Mouse (Mus musculus): ENCODE data around the gene Chaf1b. TPM values are rescaled to one million over a fixed set of nuclear protein-coding genes. Genes with fewer than 3 reads are reported as not detected.
A peak's percentile ranks its signal among the peaks of the same experiment; 100 is the strongest.

The Chaf1b gene
- polyA plus RNA-seq, 1 experiment from 2014 or later, result 16.4 TPM

GRCm38 (mm10) chr16:93934588-93934987, 50.9 kb downstream of the Chaf1b start:
- no peak overlapping the region for H3K9ac ChIP-seq
- H3K27me3 ChIP-seq, result peaks cover 40% of the 10 kb centered on the region
- peaks cover 4% of the 10 kb centered on the region; the same call in 1 of the 2 replicates for H3K4me1 ChIP-seq (replicated peaks)
- H3K4me2 ChIP-seq, result no peak overlapping the region
- H3K27ac ChIP-seq (replicated peaks), result no peak overlapping the region
- H3K36me3 ChIP-seq, result no peaks in the 10 kb centered on the region
- ATAC-seq (ENCODE audit: low read depth), result no peak
- no peaks in the 10 kb centered on the region for H3K9me3 ChIP-seq
- no peak overlapping the region for H3K4me3 ChIP-seq
- WGBS, result 17% methylated on average over 13 of the region's 13 CpGs

- no peak for ATAC-seq (ENCODE audit: low read depth)
- H3K9me3 ChIP-seq, result no peaks in the 10 kb centered on the region
- no peak overlapping the region for H3K4me3 ChIP-seq
- H3K9ac ChIP-seq, result no peak overlapping the region
- no peaks in the 10 kb centered on the region for H3K36me3 ChIP-seq
- 19% methylated on average over 7 of the region's 7 CpGs for WGBS
- peaks cover 40% of the 10 kb centered on the region for H3K27me3 ChIP-seq
- H3K27ac ChIP-seq (replicated peaks), result no peak overlapping the region
- H3K4me1 ChIP-seq (replicated peaks), result peaks cover 4% of the 10 kb centered on the region; the same call in 1 of the 2 replicates
- H3K4me2 ChIP-seq, result no peak overlapping the region
Observed at GRCm38 (mm10) chr16:93935009-93935408, 51.3 kb downstream of the Chaf1b start.

DNA sequence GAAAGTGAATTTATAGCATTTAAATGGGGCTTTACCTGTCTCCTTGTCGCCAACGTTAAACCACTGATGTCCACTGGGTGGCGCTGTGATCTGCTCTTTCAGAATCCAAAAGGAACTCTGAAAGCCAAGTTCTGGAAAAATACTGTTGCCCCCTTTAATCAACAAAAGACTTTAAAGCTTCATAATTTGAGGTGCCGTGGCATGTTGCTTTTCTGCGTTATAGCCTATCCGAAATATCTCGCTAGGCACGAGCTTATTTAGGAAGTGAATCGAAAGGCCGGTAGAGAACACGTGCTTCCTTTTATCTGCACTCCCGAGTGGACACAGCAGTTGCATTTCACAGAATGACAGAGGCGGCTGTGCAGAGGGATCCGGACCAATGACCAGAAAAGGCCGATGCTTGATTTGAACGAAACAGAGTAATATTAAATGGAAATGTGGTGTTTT, 54.7 kb downstream of the Chaf1b start:
- peaks cover 40% of the 10 kb centered on the region for H3K27me3 ChIP-seq
- no peak for ATAC-seq (ENCODE audit: low read depth)
- peaks cover 7% of the 10 kb centered on the region; the same call in 1 of the 2 replicates for H3K4me1 ChIP-seq (replicated peaks)
- H3K4me2 ChIP-seq, result peak overlapping the region; percentile 52
- peak overlapping the region; percentile 27 for H3K4me3 ChIP-seq
- H3K9ac ChIP-seq, result no peak overlapping the region
- H3K9me3 ChIP-seq, result no peaks in the 10 kb centered on the region
- no peaks in the 10 kb centered on the region for H3K36me3 ChIP-seq
- WGBS, result 16% methylated on average over 16 of the region's 16 CpGs
- H3K27ac ChIP-seq (replicated peaks), result no peak overlapping the region

GRCm38 (mm10) chr16:93939961-93940360, 56.3 kb downstream of the Chaf1b start:
- H3K27me3 ChIP-seq, result peaks cover 29% of the 10 kb centered on the region
- H3K9ac ChIP-seq, result no peak overlapping the region
- ATAC-seq (ENCODE audit: low read depth), result no peak
- 0 out of 2 replicates have a peak, but pooled peaks cover 7% of the 10 kb centered on the region for H3K4me1 ChIP-seq (replicated peaks)
- no peaks in the 10 kb centered on the region for H3K36me3 ChIP-seq
- H3K9me3 ChIP-seq, result no peaks in the 10 kb centered on the region
- H3K4me3 ChIP-seq, result no peak overlapping the region
- WGBS, result 81% methylated on average over 4 of the region's 4 CpGs
- no peak overlapping the region for H3K4me2 ChIP-seq
- H3K27ac ChIP-seq (replicated peaks), result no peak overlapping the region

DNA sequence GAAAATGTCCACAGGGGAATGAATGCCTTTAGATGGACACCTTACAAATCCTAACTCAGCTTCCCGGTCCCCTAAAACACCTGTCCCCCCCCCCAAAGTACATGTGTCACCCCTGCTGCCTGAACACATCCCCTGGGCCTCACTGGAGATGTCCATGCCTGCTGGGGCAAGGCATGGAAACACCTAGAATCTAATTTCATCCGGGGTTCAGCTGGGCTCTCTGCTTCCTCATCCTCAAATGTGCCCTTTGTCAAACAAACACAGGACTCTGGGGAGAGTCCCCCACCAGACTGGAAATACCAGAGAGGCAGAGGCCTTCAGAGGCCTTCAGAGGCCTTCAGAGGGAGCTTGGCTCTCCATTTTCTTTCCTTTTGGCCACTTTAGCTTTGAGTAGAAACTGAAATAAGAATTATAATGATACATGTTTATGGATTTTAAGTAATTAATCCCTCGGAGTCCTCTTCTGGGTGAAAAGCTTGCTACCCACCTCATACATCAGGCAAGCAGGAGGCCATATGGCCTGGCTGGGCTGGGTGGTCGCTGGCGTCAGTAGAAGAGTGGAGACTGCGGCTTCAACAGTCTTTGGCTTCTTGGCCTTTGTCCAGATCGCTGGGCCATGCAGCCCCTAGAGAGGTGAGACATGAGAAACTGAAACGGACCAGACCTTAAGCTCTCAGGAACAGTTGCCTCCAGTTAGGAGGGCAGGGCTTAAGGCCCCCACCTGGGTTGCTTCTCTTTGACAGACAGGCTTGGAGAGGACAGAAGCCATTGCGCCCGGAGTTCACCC, 58.3 kb downstream of the Chaf1b start:
- Histone ChIP-seq H3K9me3 (no peaks in the 10 kb centered on the region), H3K4me3 (no peak overlapping the region), H3K9ac (no peak overlapping the region), H3K36me3 (no peaks in the 10 kb centered on the region), H3K27ac (replicated peaks) (no peak overlapping the region), H3K27me3 (peaks cover 9% of the 10 kb centered on the region), H3K4me2 (no peak overlapping the region), H3K4me1 (replicated peaks) (0 out of 2 replicates have a peak, but pooled peaks cover 7% of the 10 kb centered on the region)
- ATAC-seq (ENCODE audit: low read depth), result no peak
- WGBS, result 74% methylated on average over 10 of the region's 10 CpGs

DNA sequence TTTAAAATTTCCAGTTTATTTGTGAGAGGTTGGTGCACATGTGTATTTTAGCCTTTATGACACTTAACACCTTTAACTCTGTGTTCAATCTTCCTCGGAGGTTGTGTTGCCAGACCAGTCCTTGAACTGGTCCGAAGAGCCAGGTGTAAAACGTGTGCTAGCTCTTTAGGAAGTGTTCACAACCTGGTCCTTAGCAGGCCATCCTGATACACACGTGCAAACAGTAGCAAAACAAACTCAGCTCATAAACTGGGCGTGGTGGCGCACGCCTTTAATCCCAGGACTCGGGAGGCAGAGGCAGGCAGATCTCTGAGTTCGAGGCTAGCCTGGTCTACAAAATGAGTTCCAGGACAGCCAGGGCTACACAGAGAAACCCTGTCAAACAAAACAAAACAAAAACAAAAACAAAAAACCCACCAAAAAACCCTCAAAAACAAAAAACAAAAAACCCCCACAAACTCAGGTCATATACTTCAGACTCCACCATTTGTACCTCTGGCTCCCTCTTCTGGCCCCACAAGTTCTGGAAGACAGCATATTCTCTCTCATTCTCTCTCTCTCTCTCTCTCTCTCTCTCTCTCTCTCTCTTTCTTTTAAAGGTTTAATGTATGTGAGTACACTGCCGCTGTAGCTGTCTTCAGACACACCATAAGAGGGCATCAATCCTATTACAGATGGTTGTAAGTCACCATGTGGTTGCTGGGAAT, 59.2 kb downstream of the Chaf1b start:
- Histone ChIP-seq H3K4me1 (replicated peaks) (0 out of 2 replicates have a peak, but pooled peaks cover 7% of the 10 kb centered on the region), H3K27me3 (no peaks in the 10 kb centered on the region), H3K9ac (no peak overlapping the region), H3K36me3 (no peaks in the 10 kb centered on the region), H3K9me3 (no peaks in the 10 kb centered on the region), H3K4me2 (no peak overlapping the region), H3K4me3 (no peak overlapping the region), H3K27ac (replicated peaks) (no peak overlapping the region)
- no peak for ATAC-seq (ENCODE audit: low read depth)
- 93% methylated on average over 10 of the region's 10 CpGs for WGBS

DNA sequence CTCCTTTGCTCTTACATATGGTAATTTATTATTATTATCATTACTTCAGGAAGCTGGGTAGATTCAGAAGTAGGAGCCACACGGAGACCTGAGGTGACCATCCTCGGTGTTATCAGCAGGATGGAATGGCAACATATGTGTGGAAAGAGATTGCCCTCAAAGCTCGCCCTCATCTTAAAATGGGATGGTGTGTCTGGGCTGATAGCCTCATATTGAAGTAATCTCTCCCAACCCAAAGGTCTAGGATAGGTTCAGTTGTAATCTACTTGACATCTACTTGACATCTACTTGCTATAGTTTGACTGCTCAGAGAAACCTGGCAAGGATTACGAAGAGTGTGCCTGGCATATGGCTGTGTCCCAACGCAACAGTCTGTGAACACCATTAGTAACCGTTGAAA, 60.6 kb downstream of the Chaf1b start:
- Histone ChIP-seq H3K36me3 (no peaks in the 10 kb centered on the region), H3K9me3 (no peaks in the 10 kb centered on the region), H3K27me3 (no peaks in the 10 kb centered on the region), H3K9ac (no peak overlapping the region), H3K4me3 (no peak overlapping the region), H3K4me2 (no peak overlapping the region), H3K27ac (replicated peaks) (no peak overlapping the region), H3K4me1 (replicated peaks) (0 out of 2 replicates have a peak, but pooled peaks cover 3% of the 10 kb centered on the region)
- no peak for ATAC-seq (ENCODE audit: low read depth)
- 83% methylated on average over 6 of the region's 6 CpGs for WGBS

GRCm38 (mm10) chr16:93947396-93947795, 63.7 kb downstream of the Chaf1b start:
- no peak overlapping the region for H3K4me3 ChIP-seq
- H3K4me1 ChIP-seq (replicated peaks), result no peaks in the 10 kb centered on the region
- no peak overlapping the region for H3K4me2 ChIP-seq
- no peaks in the 10 kb centered on the region for H3K36me3 ChIP-seq
- WGBS, result 95% methylated on average over 4 of the region's 4 CpGs
- H3K27me3 ChIP-seq, result no peaks in the 10 kb centered on the region
- H3K9me3 ChIP-seq, result no peaks in the 10 kb centered on the region
- H3K9ac ChIP-seq, result no peak overlapping the region
- no peak overlapping the region for H3K27ac ChIP-seq (replicated peaks)
- ATAC-seq (ENCODE audit: low read depth), result no peak

Other genes with a start within 250 kb of the Chaf1b start
- gene Cbr3, start 200.7 kb upstream of the Chaf1b start, polyA plus RNA-seq (2015; fragmentation: Nextera tagmentation; extraction: Ambion mirVana), result 1.0 and 1.1 TPM in 2 replicates
- gene Dop1b, start 172.0 kb upstream of the Chaf1b start, polyA plus RNA-seq (2015; fragmentation: Nextera tagmentation; extraction: Ambion mirVana), result 28.1 and 34.6 TPM in 2 replicates
- gene Morc3, start 51.8 kb upstream of the Chaf1b start, polyA plus RNA-seq (2015; fragmentation: Nextera tagmentation; extraction: Ambion mirVana), result 29.9 and 31.2 TPM in 2 replicates
- gene Cldn14, start 124.9 kb downstream of the Chaf1b start, polyA plus RNA-seq (2015; fragmentation: Nextera tagmentation; extraction: Ambion mirVana), result 0.31 TPM in 1 of 2 replicates, not detected in the other
- gene Sim2, start 201.0 kb downstream of the Chaf1b start, polyA plus RNA-seq (2015; fragmentation: Nextera tagmentation; extraction: Ambion mirVana), result 0.12 and 0.28 TPM in 2 replicates

Data from neural tube, embryonic 13.5 days (tissue).